Mouse (Mus musculus) liver, adult 2 months (tissue): ENCODE results near the gene Plcl1. TPM values are rescaled to one million over a fixed set of nuclear protein-coding genes. Genes with fewer than 3 reads are reported as not detected.

Experiments used
- DNase-seq: peaks from one replicate; pipeline ENCODE4 v3.0.0-alpha.2; 2011; ENCODE audit warnings: low read depth, low spot score; ENCODE audit errors: extremely low read depth
- H3K27ac ChIP-seq: fragments of 200-500 bp; replicated peaks from 2 replicates; pipeline ENCODE4 v1.5.1; 2012; ENCODE audit warnings: low read depth, mild to moderate bottlenecking, control low read depth, inconsistent platforms, low read length; ENCODE audit not compliant: insufficient read depth
- H3K27me3 ChIP-seq: fragments of 200-500 bp; 2 replicates; pipeline ENCODE4 v1.6.1; 2012; ENCODE audit warnings: mild to moderate bottlenecking, moderate library complexity, low read length, inconsistent platforms; ENCODE audit not compliant: control insufficient read depth, insufficient read depth
- H3K36me3 ChIP-seq: fragments of 200-500 bp; 2 replicates; pipeline ENCODE4 v1.6.1; 2012; ENCODE audit warnings: low read length, inconsistent platforms; ENCODE audit not compliant: control insufficient read depth, insufficient read depth
- H3K4me1 ChIP-seq: fragments of 200-500 bp; 2 replicates; pipeline ENCODE4 v1.6.1; 2011; ENCODE audit warnings: low read length; ENCODE audit not compliant: control insufficient read depth, insufficient read depth
- H3K4me3 ChIP-seq: fragments of 200-500 bp; 2 replicates; pipeline ENCODE4 v1.5.1; 2011; ENCODE audit warnings: low read depth, mild to moderate bottlenecking, control low read depth, low read length, moderate library complexity; ENCODE audit not compliant: insufficient read depth
- H3K79me2 ChIP-seq: fragments of 200-500 bp; 2 replicates; pipeline ENCODE4 v1.6.1; 2012; ENCODE audit warnings: inconsistent platforms, mild to moderate bottlenecking, low read length, moderate library complexity; ENCODE audit not compliant: control insufficient read depth, insufficient read depth
- H3K9ac ChIP-seq: fragments of 200-500 bp; 2 replicates; pipeline ENCODE4 v1.6.1; 2012; ENCODE audit warnings: low read depth, mild to moderate bottlenecking, control low read depth, inconsistent platforms, low read length
- CTCF ChIP-seq: fragments of 200-500 bp; IDR thresholded peaks from 2 replicates; pipeline ENCODE4 v1.5.1; 2011; ENCODE audit warnings: low read depth, low read length, control low read depth
- POLR2A ChIP-seq: fragments of 200-500 bp; IDR thresholded peaks from 2 replicates; pipeline ENCODE4 v1.6.1; 2011; ENCODE audit warnings: low read length, control low read depth; ENCODE audit not compliant: insufficient read depth; ENCODE audit errors: extremely low read depth
- WGBS: fragments of 180-500 bp; shearing (Covaris S2); methylation state at CpG from one replicate; pipeline ENCODE4 v1.1.7; 2018; 5-methylcytosine and 5-hydroxymethylcytosine counted together
- polyA plus RNA-seq: library from polyadenylated mRNA; depleted of rRNA; stranded (reverse); fragments of >200 nt; gene quantifications from 2 replicates; pipeline ENCODE4 v1.2.3, GENCODE M21; 2012; rRNA removed
- total RNA-seq: library from RNA; depleted of rRNA; stranded (reverse); fragments of >200 nt; gene quantifications from 2 replicates; pipeline ENCODE4 v1.2.3, GENCODE M21; 2014; rRNA removed

The Plcl1 gene
- total and polyA plus RNA-seq, 2 experiments = 0.09 to 0.65 TPM

GRCm38 (mm10) chr1:55762284-55762683 is 356.6 kb downstream of the Plcl1 start:
- Histone ChIP-seq H3K4me3 (no peak overlapping the region), H3K9ac (no peak overlapping the region), H3K79me2 (no peaks in the 10 kb centered on the region), H3K4me1 (no peaks in the 10 kb centered on the region; the same call in 1 of the 2 replicates), H3K36me3 (no peaks in the 10 kb centered on the region), H3K27me3 (no peaks in the 10 kb centered on the region), H3K27ac (no peak overlapping the region)
- no peak for TF ChIP-seq POLR2A
- TF ChIP-seq CTCF = no peak
- 75% methylated on average over 5 of the region's 5 CpGs for WGBS
- no peak for DNase-seq

- H3K36me3 ChIP-seq = no peaks in the 10 kb centered on the region
- no peak for DNase-seq
- WGBS = 71% methylated on average over 2 of the region's 2 CpGs
Observed at GRCm38 (mm10) chr1:55763171-55763570, 357.4 kb downstream of the Plcl1 start.

GRCm38 (mm10) chr1:55766743-55767142 is 361.0 kb downstream of the Plcl1 start:
- Histone ChIP-seq H3K79me2 (no peaks in the 10 kb centered on the region), H3K4me1 (no peaks in the 10 kb centered on the region; the same call in 1 of the 2 replicates), H3K9ac (no peak overlapping the region), H3K27me3 (no peaks in the 10 kb centered on the region), H3K27ac (no peak overlapping the region), H3K36me3 (no peaks in the 10 kb centered on the region), H3K4me3 (no peak overlapping the region)
- TF ChIP-seq CTCF (no peak), POLR2A (no peak)
- WGBS = 39% methylated on average over 1 of the region's 1 CpGs
- peak; percentile 30 for DNase-seq

More at GRCm38 (mm10) chr1:55763171-55763570, 357.4 kb downstream of the Plcl1 start:
- TF ChIP-seq POLR2A (no peak), CTCF (no peak)
- H3K4me3 ChIP-seq = no peak overlapping the region
- H3K79me2 ChIP-seq = no peaks in the 10 kb centered on the region
- H3K4me1 ChIP-seq = no peaks in the 10 kb centered on the region; the same call in 1 of the 2 replicates
- no peak overlapping the region for H3K9ac ChIP-seq
- H3K27ac ChIP-seq = no peak overlapping the region
- no peaks in the 10 kb centered on the region for H3K27me3 ChIP-seq

GRCm38 (mm10) chr1:55770072-55770785 is 364.5 kb downstream of the Plcl1 start:
- no peaks in the 10 kb centered on the region for H3K79me2 ChIP-seq
- no peak overlapping the region for H3K9ac ChIP-seq
- H3K27me3 ChIP-seq = no peaks in the 10 kb centered on the region
- H3K27ac ChIP-seq = no peak overlapping the region
- no peaks in the 10 kb centered on the region; the same call in 1 of the 2 replicates for H3K4me1 ChIP-seq
- H3K36me3 ChIP-seq = no peaks in the 10 kb centered on the region
- no peak overlapping the region for H3K4me3 ChIP-seq
- DNase-seq = no peak
- TF ChIP-seq CTCF (no peak), POLR2A (no peak)

- no peaks in the 10 kb centered on the region for H3K27me3 ChIP-seq
- H3K4me3 ChIP-seq = no peak overlapping the region
- no peak for TF ChIP-seq CTCF
- no peak for TF ChIP-seq POLR2A
- H3K27ac ChIP-seq = no peak overlapping the region
- H3K9ac ChIP-seq = no peak overlapping the region
- no peaks in the 10 kb centered on the region for H3K36me3 ChIP-seq
- DNase-seq = no peak
- no peaks in the 10 kb centered on the region for H3K79me2 ChIP-seq
- WGBS = 67% methylated on average over 6 of the region's 6 CpGs
- no peaks in the 10 kb centered on the region for H3K4me1 ChIP-seq
Observed at GRCm38 (mm10) chr1:55792817-55793216, 387.1 kb downstream of the Plcl1 start.

Other genes starting within 250 kb of the Plcl1 start
- gene Rftn2, start 179.1 kb upstream of the Plcl1 start, total RNA-seq = 0.37 and 0.54 TPM in 2 replicates
- gene Rftn2, start 179.1 kb upstream of the Plcl1 start, polyA plus RNA-seq = 0.24 and 0.29 TPM in 2 replicates
- gene Mars2, start 168.7 kb upstream of the Plcl1 start, total RNA-seq = 1.0 TPM in 2 replicates
- 0.67 and 0.75 TPM in 2 replicates for gene Mars2, start 168.7 kb upstream of the Plcl1 start, polyA plus RNA-seq
- 0.20 TPM in 1 of 2 replicates, not detected in the other for gene Boll, start 42.5 kb upstream of the Plcl1 start, total RNA-seq
- not detected in 2 replicates for gene Boll, start 42.5 kb upstream of the Plcl1 start, polyA plus RNA-seq